Mouse (Mus musculus) brown adipose tissue, adult 24 weeks (tissue): ENCODE data around the gene Dppa5a. TPM values are rescaled to one million over a fixed set of nuclear protein-coding genes. Genes with fewer than 3 reads are reported as not detected.
"Not testable (repeated sequence)": the region's sequence is repeated elsewhere in the genome, so short reads cannot be mapped to it uniquely, and the experiment has no call there.

Experiments used
- H3K27ac ChIP-seq: fragments of 200-500 bp; replicated peaks from 2 replicates; pipeline ENCODE4 v1.5.1; 2012; ENCODE audit warnings: low read depth, mild to moderate bottlenecking, low read length
- H3K4me1 ChIP-seq: fragments of 200-500 bp; 2 replicates; pipeline ENCODE4 v1.6.1; 2012; ENCODE audit warnings: low read length, mixed read lengths; ENCODE audit not compliant: control insufficient read depth, insufficient read depth, insufficient read length
- H3K4me3 ChIP-seq: fragments of 200-500 bp; 2 replicates; pipeline ENCODE4 v1.5.1; 2012; ENCODE audit warnings: low read depth, mild to moderate bottlenecking, low read length, moderate library complexity; ENCODE audit not compliant: insufficient read depth
- polyA plus RNA-seq: library from polyadenylated mRNA; stranded (reverse); fragments of >200 nt; gene quantifications from 2 replicates; pipeline ENCODE4 v1.2.4, GENCODE M21; 2012; ENCODE audit not compliant: missing spikeins, insufficient read depth, insufficient read length

Dppa5a gene
- polyA plus RNA-seq, 1 experiment = not detected

GRCm38 (mm10) chr9:78351504-78352220 lies 16.3 kb downstream of the Dppa5a start:
- Histone ChIP-seq H3K4me1 (no peaks in the 10 kb centered on the region), H3K4me3 (no peak overlapping the region), H3K27ac (no peak overlapping the region)

DNA sequence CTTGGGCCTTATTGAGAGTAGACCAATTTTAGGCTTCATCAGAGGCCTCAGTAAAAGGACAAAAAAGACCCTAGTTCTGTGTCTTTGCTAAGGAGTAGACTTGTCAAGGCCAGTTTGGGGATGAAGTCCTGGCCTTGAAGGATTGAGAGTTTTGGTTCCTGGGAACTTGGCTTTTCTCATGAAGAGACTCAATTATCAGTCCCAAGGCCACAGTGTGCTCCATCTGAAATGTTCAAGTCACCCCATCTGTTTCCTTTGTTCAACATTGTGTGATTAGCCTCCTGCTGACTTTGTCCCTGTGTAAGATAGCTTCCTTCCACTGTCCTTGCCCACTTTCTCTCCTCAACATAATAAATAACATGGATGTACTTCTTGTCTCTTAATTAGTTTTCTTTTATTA lies 18.0 kb downstream of the Dppa5a start:
- not testable (repeated sequence) for H3K4me3 ChIP-seq, H3K4me1 ChIP-seq, H3K27ac ChIP-seq

DNA sequence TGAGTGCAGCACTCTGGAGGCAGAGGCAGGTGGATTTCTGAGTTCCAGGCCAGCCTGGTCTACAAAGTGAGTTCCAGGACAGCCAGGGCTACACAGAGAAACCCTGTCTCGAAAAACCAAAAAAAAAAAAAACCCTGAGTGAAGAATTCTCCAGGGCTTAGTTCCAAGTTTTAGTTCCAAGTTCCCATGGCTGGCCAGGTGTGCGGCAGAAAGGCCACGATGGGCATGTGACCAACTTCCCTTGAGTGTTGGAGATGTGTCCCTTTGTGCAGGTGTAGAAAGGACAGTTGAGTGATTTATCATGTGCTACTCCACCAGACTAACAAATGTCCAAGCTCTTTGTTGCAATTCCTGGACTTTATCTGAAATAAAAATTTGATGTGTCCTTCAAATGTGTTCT lies 18.8 kb downstream of the Dppa5a start:
- not testable (repeated sequence) for H3K4me3 ChIP-seq, H3K27ac ChIP-seq, H3K4me1 ChIP-seq

DNA sequence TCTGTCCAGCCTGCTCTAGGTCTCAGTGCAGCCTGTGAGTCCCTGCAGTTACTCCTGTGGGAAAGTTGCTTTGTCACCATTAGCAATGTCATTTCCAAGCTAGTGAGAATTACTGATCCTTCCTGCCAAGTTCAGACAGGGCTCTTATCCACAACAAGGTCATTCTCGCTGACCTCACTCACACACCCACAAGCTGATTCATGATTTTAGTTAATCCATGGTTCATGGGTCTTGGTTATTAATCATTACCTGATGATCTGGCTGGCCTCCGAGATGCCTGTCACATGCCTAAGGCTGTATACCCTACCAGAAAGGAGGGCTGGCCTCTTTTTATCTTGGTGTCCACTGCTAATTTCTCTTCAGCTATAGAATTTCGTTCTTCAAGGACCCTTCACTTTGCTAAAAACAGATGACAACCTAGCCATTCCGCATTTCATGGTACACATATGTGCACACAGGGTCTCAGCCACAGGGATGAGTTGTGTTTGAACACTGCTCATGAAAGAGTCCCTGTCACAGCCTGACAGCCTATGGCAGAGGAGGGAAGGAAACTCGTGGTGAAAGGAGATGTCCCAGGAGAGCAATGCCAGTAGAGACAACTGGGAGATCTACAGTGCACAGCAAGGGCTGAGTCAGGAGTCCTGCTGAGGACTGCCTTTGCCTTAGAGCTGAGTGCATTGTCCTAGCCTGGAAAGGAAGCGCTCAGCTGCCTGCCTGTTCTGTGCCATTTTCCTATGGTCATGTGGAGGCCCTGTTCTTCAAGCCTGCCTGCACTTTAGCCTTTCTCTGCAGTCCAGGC lies 19.6 kb downstream of the Dppa5a start:
- H3K4me3 ChIP-seq, H3K27ac ChIP-seq, H3K4me1 ChIP-seq: not testable (repeated sequence)

- H3K4me3 ChIP-seq = no peak overlapping the region
- H3K27ac ChIP-seq = no peak overlapping the region
- H3K4me1 ChIP-seq = no peaks in the 10 kb centered on the region
Observed at GRCm38 (mm10) chr9:78347004-78347403, 21.0 kb downstream of the Dppa5a start.

- not testable (repeated sequence) for H3K4me3 ChIP-seq, H3K4me1 ChIP-seq, H3K27ac ChIP-seq
Observed at GRCm38 (mm10) chr9:78345235-78345634, 22.7 kb downstream of the Dppa5a start.

DNA sequence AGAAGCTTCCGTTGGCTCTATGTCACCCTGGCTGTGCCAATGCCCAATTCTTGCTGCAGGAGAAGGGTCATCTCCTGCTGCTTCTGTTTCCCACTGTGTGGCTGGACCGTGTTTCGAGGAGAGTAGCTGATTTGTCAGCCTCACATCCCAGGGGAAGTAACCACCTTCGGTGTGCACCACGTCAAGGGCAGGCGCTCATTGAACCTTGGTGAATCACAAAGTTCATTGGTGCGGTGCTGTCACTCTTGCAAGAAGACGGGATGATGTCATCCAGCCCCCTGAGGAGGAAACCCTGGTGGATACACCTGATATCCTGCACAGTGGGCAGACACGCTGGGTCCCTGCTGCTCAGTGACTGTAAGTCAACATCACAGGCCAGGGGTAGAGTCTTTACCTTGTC lies 24.9 kb downstream of the Dppa5a start:
- not testable (repeated sequence) for H3K4me1 ChIP-seq, H3K27ac ChIP-seq, H3K4me3 ChIP-seq

DNA sequence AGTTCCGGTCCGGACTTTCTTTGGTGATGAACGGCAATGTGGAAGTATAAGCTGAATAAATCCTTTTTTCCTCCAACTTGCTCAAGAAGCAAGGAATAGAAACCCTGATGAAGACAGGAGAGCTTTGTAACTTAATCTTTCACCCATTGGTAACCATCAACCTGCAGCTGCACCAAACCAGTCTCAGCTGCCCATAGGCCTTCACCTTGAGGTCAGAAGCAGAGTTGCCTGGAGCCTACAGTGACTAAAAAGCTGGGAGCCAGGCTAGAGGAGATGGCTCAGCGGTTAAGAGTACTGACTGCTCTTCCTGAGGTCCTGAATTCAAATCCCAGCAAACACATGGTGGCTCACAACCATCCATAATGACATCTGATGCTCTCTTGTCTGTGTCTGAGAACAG lies 25.5 kb downstream of the Dppa5a start:
- H3K4me3 ChIP-seq, H3K27ac ChIP-seq, H3K4me1 ChIP-seq: not testable (repeated sequence)

DNA sequence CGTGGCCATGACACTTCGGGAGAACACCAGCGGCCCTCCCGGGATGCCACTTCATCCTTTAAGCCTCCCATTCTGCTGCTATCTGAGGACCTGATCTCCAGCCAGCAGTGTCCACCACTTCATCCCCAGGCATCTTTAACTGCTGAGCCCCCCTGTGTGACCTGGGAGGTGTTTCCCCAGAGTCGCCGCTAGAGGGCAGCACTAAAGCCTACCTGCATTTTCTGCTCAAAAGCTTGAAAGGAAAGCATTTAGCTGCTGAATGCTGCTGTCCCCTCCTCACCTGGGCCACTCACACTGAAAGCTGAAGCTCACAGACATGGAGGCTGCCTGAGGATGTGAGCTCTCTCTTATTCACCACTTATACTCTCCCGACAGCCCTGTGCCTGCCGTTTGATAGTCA lies 27.7 kb downstream of the Dppa5a start:
- not testable (repeated sequence) for H3K27ac ChIP-seq, H3K4me1 ChIP-seq, H3K4me3 ChIP-seq

DNA sequence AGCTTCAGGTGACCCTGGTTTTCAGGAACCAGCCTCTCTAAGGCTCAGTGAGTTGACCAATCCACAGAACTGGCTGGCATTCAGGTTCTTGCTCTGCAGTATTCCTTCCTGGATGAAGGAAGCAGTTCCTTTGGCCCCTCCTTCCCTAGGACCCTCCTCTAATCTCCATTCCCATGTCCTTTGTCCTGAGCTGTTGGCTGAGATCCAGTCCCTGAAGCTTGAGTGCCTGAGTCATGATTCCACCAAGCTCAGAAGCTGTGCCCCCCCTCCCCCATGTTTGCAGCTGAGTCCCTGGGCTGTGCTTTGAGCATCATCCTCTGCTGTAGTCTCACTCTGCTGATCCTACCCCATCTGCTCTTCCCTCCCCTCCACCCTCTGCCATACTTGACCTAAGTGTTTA lies 30.9 kb downstream of the Dppa5a start:
- H3K27ac ChIP-seq, H3K4me3 ChIP-seq, H3K4me1 ChIP-seq: not testable (repeated sequence)

DNA sequence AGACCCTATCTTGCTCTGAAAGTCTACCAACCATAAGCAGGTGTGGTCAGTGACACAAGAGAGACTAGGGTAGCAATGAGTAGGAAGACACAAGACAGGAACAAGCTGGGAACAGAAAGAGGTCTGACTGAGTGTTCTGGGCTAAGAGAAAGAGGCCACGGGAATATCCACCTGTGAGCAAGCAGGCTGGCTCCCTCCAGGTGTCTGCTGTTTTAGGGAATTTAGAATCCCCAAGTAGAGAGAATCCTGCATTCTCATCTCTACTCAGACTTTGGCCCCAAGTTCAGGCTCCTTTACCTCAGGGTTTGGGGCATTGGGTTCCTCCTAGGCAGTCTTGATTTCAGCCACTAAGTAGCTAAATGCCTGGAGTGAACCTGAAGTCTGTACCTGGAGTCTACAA lies 40.7 kb downstream of the Dppa5a start, which contains the start of gene Omt2b:
Omt2b (plus strand) TSS at position 301 of the 400 bp plus-strand sequence.
- H3K4me1 ChIP-seq, H3K4me3 ChIP-seq, H3K27ac ChIP-seq: not testable (repeated sequence)

DNA sequence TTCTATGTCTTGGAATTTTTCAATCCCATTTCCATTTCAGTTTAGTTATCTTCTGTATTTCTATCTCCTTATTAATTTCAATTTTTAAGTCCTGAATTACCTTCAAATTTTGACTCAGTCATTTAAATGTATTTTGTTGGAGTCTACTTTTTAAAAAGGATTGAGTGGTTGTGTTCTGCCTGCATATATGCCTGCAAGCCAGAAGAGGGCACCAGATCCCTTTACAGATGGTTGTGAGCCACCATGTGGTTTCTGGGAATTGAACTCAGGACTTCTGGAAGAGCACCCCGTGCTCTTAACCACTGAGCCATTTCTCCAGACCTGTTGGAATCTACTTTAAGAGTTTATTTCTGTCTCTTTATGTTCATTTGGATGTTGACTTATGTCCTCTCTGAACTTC lies 48.5 kb downstream of the Dppa5a start:
- Histone ChIP-seq H3K4me1 (no peaks in the 10 kb centered on the region), H3K4me3 (no peak overlapping the region), H3K27ac (no peak overlapping the region)

Other genes with a start within 250 kb of the Dppa5a start
- 174 and 194 TPM in 2 replicates for gene Gsta4, start 185.4 kb downstream of the Dppa5a start, polyA plus RNA-seq
- gene Gsta1, start 137.5 kb downstream of the Dppa5a start, polyA plus RNA-seq = not detected in 2 replicates
- 1.2 TPM in 1 of 2 replicates, not detected in the other for gene Gm3776, start 111.0 kb downstream of the Dppa5a start, polyA plus RNA-seq
- gene Gm10639, start 78.3 kb downstream of the Dppa5a start, polyA plus RNA-seq = not detected in 2 replicates
- not detected in 2 replicates for gene Omt2a, start 53.4 kb downstream of the Dppa5a start, polyA plus RNA-seq
- not detected in 2 replicates for gene Omt2b, start 40.6 kb downstream of the Dppa5a start, polyA plus RNA-seq
- gene Gsta2, start 12.4 kb downstream of the Dppa5a start, polyA plus RNA-seq = not detected in 2 replicates
- not detected in 2 replicates for gene Ooep, start 10.5 kb upstream of the Dppa5a start, polyA plus RNA-seq
- not detected in 2 replicates for gene Ddx43, start 27.6 kb upstream of the Dppa5a start, polyA plus RNA-seq
- 0.32 and 0.67 TPM in 2 replicates for gene Cgas, start 75.1 kb upstream of the Dppa5a start, polyA plus RNA-seq
- gene Mto1, start 80.0 kb upstream of the Dppa5a start, polyA plus RNA-seq = 42.2 and 44.6 TPM in 2 replicates
- gene Gm17324, start 80.6 kb upstream of the Dppa5a start, polyA plus RNA-seq = not detected in 2 replicates
- gene Eef1a1, start 121.0 kb upstream of the Dppa5a start, polyA plus RNA-seq = 3,256 and 3,366 TPM in 2 replicates
- gene Slc17a5, start 219.9 kb upstream of the Dppa5a start, polyA plus RNA-seq = 3.5 and 4.4 TPM in 2 replicates
- 0.21 and 0.71 TPM in 2 replicates for gene Cd109, start 247.4 kb upstream of the Dppa5a start, polyA plus RNA-seq